Mouse (Mus musculus): Measurements from ENCODE around the gene Spert. TPM values are rescaled to one million over a fixed set of nuclear protein-coding genes. Genes with fewer than 3 reads are reported as not detected.

The Spert gene
- total RNA-seq, 2 experiments from 2014 or later: not detected

Other genes starting within 250 kb of the Spert start
- gene Siah3, start 137.1 kb downstream of the Spert start, total RNA-seq (2021): 10 to 100 TPM in 1 of 2 experiments, 1 to 10 TPM in 1; 7.4 to 10.3 TPM
- gene Erich6b, start 49.1 kb upstream of the Spert start, total RNA-seq (2021): not detected
- gene Cog3, start 161.4 kb upstream of the Spert start, total RNA-seq (2021): 10 to 100 TPM; 22.5 to 25.5 TPM
- gene Slc25a30, start 193.9 kb upstream of the Spert start, total RNA-seq (2021): 10 to 100 TPM; 10.9 to 14.7 TPM

Data from layer of hippocampus, postnatal 25 days (tissue).